9 mouse cellular contexts compared by ENCODE assay signal in genomic region chr9:65434140-65434539, GRCm38 (mm10). TPM values are rescaled to one million over a fixed set of nuclear protein-coding genes. Genes with fewer than 3 reads are reported as not detected.
A peak's percentile ranks its signal among the peaks of the same experiment; 100 is the strongest.
DNase-seq lines count a peak whose midpoint lies in the region; ATAC-seq and TF ChIP-seq lines count a peak whose summit lies in the region.
"Had no signal": no experiment of that assay in that cellular context is flagged by ENCODE, and none has a peak within 500 bp of the region (broad histone marks: within the 10 kb centered on the region; RNA-seq: fewer than 3 reads in every experiment).

No protein-coding gene starts in this region.

- no peak for ATAC-seq in kidney, embryonic 14.5 days (ENCODE audit: low FRiP score, low TSS enrichment)

- no peak overlapping the region for H3K27ac ChIP-seq in kidney, adult 2 months (ENCODE audit: insufficient read depth, low read depth, low read length)
- H3K27ac ChIP-seq in kidney, embryonic 14.5 days (ENCODE audit: low read depth, low read length): no peak overlapping the region
- no peak overlapping the region for H3K27ac ChIP-seq in CH12.LX (ENCODE audit: insufficient read depth, low read depth)
- H3K27ac ChIP-seq: heart, embryonic 15.5 days; neural tube, embryonic 12.5 days had no signal

- H3K36me3 ChIP-seq in kidney, adult 2 months (ENCODE audit: control insufficient read depth, insufficient read depth, low read length): no peaks in the 10 kb centered on the region
- 0 out of 2 replicates have a peak, but pooled peaks cover under 1% of the 10 kb centered on the region for H3K36me3 ChIP-seq in kidney, embryonic 14.5 days (ENCODE audit: control insufficient read depth, insufficient read depth, low read length)
- peaks cover 3 to 14% of the 10 kb centered on the region in 2 experiments for H3K36me3 ChIP-seq in CH12.LX (replicated peaks in 1 of 2; ENCODE audit: control insufficient read depth in 1 of 2, insufficient read depth in 1 of 2, low read length in 1 of 2)
- H3K36me3 ChIP-seq: heart, embryonic 15.5 days had no signal

- dilution Hi-C loops in CH12.LX (cut with MboI; ENCODE audit: extremely low pct_ligation_motif_present, extremely low pct_unique_long_range_greater_than_20kb, low sequenced_read_pairs): no loop called here

- no peak overlapping the region for H3K4me3 ChIP-seq in kidney, adult 2 months (ENCODE audit: insufficient read depth, low read depth, low read length)
- H3K4me3 ChIP-seq in kidney, embryonic 14.5 days (ENCODE audit: low read length): no peak overlapping the region
- no peak overlapping the region for H3K4me3 ChIP-seq in CH12.LX (replicated peaks in 1 of 3; ENCODE audit: low read depth in 2 of 3, low read length in 2 of 3, poor library complexity in 1 of 3)
- H3K4me3 ChIP-seq: heart, embryonic 15.5 days; neural tube, embryonic 12.5 days had no signal

- WGBS in kidney, adult 2 months: 76% methylated on average over 5 of the region's 5 CpGs
- WGBS in kidney, embryonic 14.5 days: 63% methylated on average over 5 of the region's 5 CpGs

- no peak for TF ChIP-seq POLR2A in kidney, adult 2 months (IDR thresholded peaks at IDR 0.05; ENCODE audit: low read depth, low read length)
- TF ChIP-seq POLR2A in CH12.LX (IDR thresholded peaks at IDR 0.05; ENCODE audit: low read depth, low read length): no peak

- TF ChIP-seq CTCF in kidney, adult 2 months (conservative IDR thresholded peaks at IDR 0.05; ENCODE audit: insufficient read depth, insufficient read length, low read depth, low read length): peak; percentile 56
- peak; percentile 65 to 78 for TF ChIP-seq CTCF in CH12.LX (conservative IDR thresholded peaks at IDR 0.05 in 1 of 2, IDR thresholded peaks at IDR 0.05 in 1 of 2; ENCODE audit: low read depth in 2 of 2, low read length in 2 of 2)

- in situ Hi-C loops in CH12.LX (cut with MboI; ENCODE audit: low pct_ligation_motif_present, low pct_unique_long_range_greater_than_20kb, low sequenced_read_pairs): no loop called here

- H3K9me3 ChIP-seq in kidney, embryonic 14.5 days (ENCODE audit: control insufficient read depth, low read length): no peaks in the 10 kb centered on the region
- H3K9me3 ChIP-seq in CH12.LX (replicated peaks; ENCODE audit: low read length): peaks cover 3% of the 10 kb centered on the region
- H3K9me3 ChIP-seq: heart, embryonic 15.5 days; neural tube, embryonic 12.5 days had no signal

- H3K9ac ChIP-seq in kidney, embryonic 14.5 days (ENCODE audit: low read depth, low read length): no peak overlapping the region
- no peak overlapping the region for H3K9ac ChIP-seq in CH12.LX (ENCODE audit: insufficient read depth, low read depth)
- H3K9ac ChIP-seq: heart, embryonic 15.5 days; neural tube, embryonic 12.5 days had no signal

- peak; percentile 58 for DNase-seq in kidney, adult 2 months
- peak; percentile 74 for DNase-seq in CH12.LX (ENCODE audit: extremely low read depth)
- DNase-seq in T-cell, adult 2 months (ENCODE audit: low spot score): peak; percentile 50
- DNase-seq in cerebellum, postnatal 36 days: peak; percentile 21 to 30
- peak; percentile 29 to 76 for DNase-seq in kidney, postnatal 36 days
- DNase-seq in ovary, postnatal 36 days (ENCODE audit: low spot score): peak; percentile 43

- TF ChIP-seq EP300 in CH12.LX (IDR thresholded peaks at IDR 0.05; ENCODE audit: low read length): no peak

- peak; percentile 69 for TF ChIP-seq RAD21 in CH12.LX (IDR thresholded peaks at IDR 0.05; ENCODE audit: low read depth, low read length)

- peaks cover 15% of the 10 kb centered on the region for H3K79me2 ChIP-seq in CH12.LX (replicated peaks; ENCODE audit: control insufficient read depth, extremely low read depth, insufficient read depth, poor library complexity, severe bottlenecking)

- H3K4me2 ChIP-seq in kidney, embryonic 14.5 days (replicated peaks; ENCODE audit: low read depth, low read length): no peak overlapping the region
- no peak overlapping the region for H3K4me2 ChIP-seq in CH12.LX (ENCODE audit: insufficient read depth, low read depth, poor library complexity, severe bottlenecking)
- H3K4me2 ChIP-seq: heart, embryonic 15.5 days; neural tube, embryonic 12.5 days had no signal

- no peaks in the 10 kb centered on the region for H3K27me3 ChIP-seq in kidney, adult 2 months (replicated peaks; ENCODE audit: control insufficient read depth, insufficient read depth, low read length)
- no peaks in the 10 kb centered on the region for H3K27me3 ChIP-seq in kidney, embryonic 14.5 days (ENCODE audit: control insufficient read depth, insufficient read depth, low read length)
- peaks cover 1% of the 10 kb centered on the region for H3K27me3 ChIP-seq in CH12.LX (replicated peaks)
- H3K27me3 ChIP-seq: heart, embryonic 15.5 days; neural tube, embryonic 12.5 days had no signal

- peaks cover 2% of the 10 kb centered on the region; the same call in 1 of the 2 replicates for H3K4me1 ChIP-seq in kidney, adult 2 months (ENCODE audit: control insufficient read depth, insufficient read depth, low read length)
- H3K4me1 ChIP-seq in kidney, embryonic 14.5 days (ENCODE audit: control insufficient read depth, insufficient read depth, low read length): peaks cover 6% of the 10 kb centered on the region
- peaks cover 0 to 21% of the 10 kb centered on the region in 2 experiments; a peak in 2 of 4 replicates for H3K4me1 ChIP-seq in CH12.LX (ENCODE audit: control insufficient read depth in 1 of 2, insufficient read depth in 2 of 2)

TF ChIP-seq in CH12.LX, 34 proteins besides CTCF, POLR2A, EP300 and RAD21:
- TF ChIP-seq CHD2 (IDR thresholded peaks at IDR 0.05; ENCODE audit: low read length) (no peak), POLR2AphosphoS2 (IDR thresholded peaks at IDR 0.05; ENCODE audit: low read depth, low read length) (no peak), NELFE (IDR thresholded peaks at IDR 0.05; ENCODE audit: low read depth, low read length) (no peak), IRF4 (IDR thresholded peaks at IDR 0.05; ENCODE audit: low read depth, low read length) (no peak), UBTF (IDR thresholded peaks at IDR 0.05; ENCODE audit: low read depth, low read length) (no peak), MAZ (IDR thresholded peaks at IDR 0.05; ENCODE audit: low read depth, low read length) (no peak), ZC3H11A (IDR thresholded peaks at IDR 0.05; ENCODE audit: low read depth, low read length) (peak; percentile 20; the same call in 1 of the 2 replicates), USF1 (IDR thresholded peaks at IDR 0.05; ENCODE audit: low read depth, low read length) (no peak), SMC3 (IDR thresholded peaks at IDR 0.05; ENCODE audit: low read depth, low read length) (peak; percentile 73), MAFK (IDR thresholded peaks at IDR 0.05; ENCODE audit: insufficient replicate concordance, low read length) (no peak), MYC (IDR thresholded peaks at IDR 0.05; ENCODE audit: low read depth, low read length) (peak; percentile 71), MAX (IDR thresholded peaks at IDR 0.05; ENCODE audit: low read length) (peak; percentile 54; the same call in 1 of the 2 replicates), MXI1 (IDR thresholded peaks at IDR 0.05; ENCODE audit: low read depth, low read length) (no peak), USF2 (conservative IDR thresholded peaks at IDR 0.05; ENCODE audit: low read depth, low read length) (no peak), HCFC1 (IDR thresholded peaks at IDR 0.05; ENCODE audit: low read depth, low read length) (no peak), NRF1 (IDR thresholded peaks at IDR 0.05; ENCODE audit: low read depth, low read length) (no peak), ZNF384 (IDR thresholded peaks at IDR 0.05; ENCODE audit: low read depth, low read length) (no peak)

RNA-seq across cellular contexts. Expression of gene Mtfmt, which starts 1.4 kb away (rescaled TPM):
- 11.3 and 11.5 TPM in 2 replicates for polyA plus RNA-seq in kidney, adult 2 months (2012; rRNA removed)
- 18.1 and 22.0 TPM in 2 replicates for polyA plus RNA-seq in kidney, embryonic 14.5 days (2014; fragmentation: Nextera tagmentation; extraction: Ambion mirVana)
- 18.1 and 21.3 TPM in 2 replicates for total RNA-seq in CH12.LX (2012; rRNA removed)
- total RNA-seq in CH12.LX (2014; rRNA removed): 23.9 and 26.3 TPM in 2 replicates
- polyA plus RNA-seq in CH12.LX (2012; ENCODE audit: insufficient read length, low read depth): 26.2 and 26.3 TPM in 2 replicates

RNA-seq across cellular contexts. Expression of gene Slc51b, which starts 11.4 kb away (rescaled TPM):
- 13.0 and 15.0 TPM in 2 replicates for polyA plus RNA-seq in kidney, adult 2 months (2012; rRNA removed)
- polyA plus RNA-seq in kidney, embryonic 14.5 days (2014; fragmentation: Nextera tagmentation; extraction: Ambion mirVana): 0.53 and 0.59 TPM in 2 replicates
- total RNA-seq in CH12.LX (2012; rRNA removed) (not detected in 2 replicates), CH12.LX (2014; rRNA removed) (not detected in 2 replicates)
- not detected in 2 replicates for polyA plus RNA-seq in CH12.LX (2012; ENCODE audit: insufficient read length, low read depth)
- polyA plus RNA-seq: heart, embryonic 15.5 days; neural tube, embryonic 12.5 days had no signal

RNA-seq across cellular contexts. Expression of gene Spg21, which starts 26.6 kb away (rescaled TPM):
- 32.3 and 34.3 TPM in 2 replicates for polyA plus RNA-seq in kidney, adult 2 months (2012; rRNA removed)
- 114 and 116 TPM in 2 replicates for polyA plus RNA-seq in kidney, embryonic 14.5 days (2014; fragmentation: Nextera tagmentation; extraction: Ambion mirVana)
- total RNA-seq in CH12.LX (2012; rRNA removed) (40.4 and 43.2 TPM in 2 replicates), CH12.LX (2014; rRNA removed) (131 and 136 TPM in 2 replicates)
- polyA plus RNA-seq in CH12.LX (2012; ENCODE audit: insufficient read length, low read depth): 43.4 and 48.9 TPM in 2 replicates

RNA-seq across cellular contexts. Expression of gene Rasl12, which starts 35.8 kb away (rescaled TPM):
- 9.5 and 11.3 TPM in 2 replicates for polyA plus RNA-seq in kidney, adult 2 months (2012; rRNA removed)
- 8.2 and 11.7 TPM in 2 replicates for polyA plus RNA-seq in kidney, embryonic 14.5 days (2014; fragmentation: Nextera tagmentation; extraction: Ambion mirVana)
- total RNA-seq in CH12.LX (2012; rRNA removed) (0.08 and 0.13 TPM in 2 replicates), CH12.LX (2014; rRNA removed) (0.09 TPM in 1 of 2 replicates, not detected in the other)
- not detected in 2 replicates for polyA plus RNA-seq in CH12.LX (2012; ENCODE audit: insufficient read length, low read depth)

RNA-seq across cellular contexts. Expression of gene Kbtbd13, which starts 42.7 kb away (rescaled TPM):
- polyA plus RNA-seq in kidney, adult 2 months (2012; rRNA removed): 0.68 and 0.75 TPM in 2 replicates
- polyA plus RNA-seq in kidney, embryonic 14.5 days (2014; fragmentation: Nextera tagmentation; extraction: Ambion mirVana): 1.3 and 1.4 TPM in 2 replicates
- total RNA-seq in CH12.LX (2012; rRNA removed) (not detected in 2 replicates), CH12.LX (2014; rRNA removed) (not detected in 2 replicates)
- polyA plus RNA-seq in CH12.LX (2012; ENCODE audit: insufficient read length, low read depth): not detected in 2 replicates
